Mouse (Mus musculus) WW6 (cell line): ENCODE results near the gene Inhba.

ENCODE experiments used
- DNase-seq: peaks from one replicate; pipeline ENCODE4 v3.0.0-alpha.2; 2013; ENCODE audit warnings: low read depth, low spot score

Inhba gene

GRCm38 (mm10) chr13:16023070-16024039 lies 11.7 kb downstream of the Inhba start:
- no peak for DNase-seq

GRCm38 (mm10) chr13:16030557-16031057 lies 19.0 kb downstream of the Inhba start:
- no peak for DNase-seq

- DNase-seq, result no peak
Observed at GRCm38 (mm10) chr13:16032425-16032824, 20.8 kb downstream of the Inhba start.

GRCm38 (mm10) chr13:16032935-16033592 lies 21.4 kb downstream of the Inhba start:
- no peak for DNase-seq

GRCm38 (mm10) chr13:16069079-16069478 lies 57.4 kb downstream of the Inhba start:
- no peak for DNase-seq

GRCm38 (mm10) chr13:16077276-16077675 lies 65.6 kb downstream of the Inhba start:
- DNase-seq, result no peak

- DNase-seq, result no peak
Observed at GRCm38 (mm10) chr13:16078216-16078731, 66.6 kb downstream of the Inhba start.

GRCm38 (mm10) chr13:16080205-16080604 lies 68.6 kb downstream of the Inhba start:
- no peak for DNase-seq
